Mouse (Mus musculus): ENCODE measurements around the gene Gm14409. TPM values are rescaled to one million over a fixed set of nuclear protein-coding genes. Genes with fewer than 3 reads are reported as not detected.
"Not testable (repeated sequence)": the region's sequence is repeated elsewhere in the genome, so short reads cannot be mapped to it uniquely, and the experiment has no call there.

Gene Gm14409
- polyA plus RNA-seq (2012; rRNA removed) = not detected in 2 replicates

- H3K4me1 ChIP-seq (ENCODE audit: control insufficient read depth, insufficient read depth, low read length); H3K27ac ChIP-seq (ENCODE audit: insufficient read depth, low read length); H3K4me3 ChIP-seq (ENCODE audit: insufficient read depth, low read length): not testable (repeated sequence)
Measured at GRCm38 (mm10) chr2:177266936-177267335, at the start of gene Gm14409. Gene Gm14409 (minus strand): TSS chr2:177267036.

- H3K4me1 ChIP-seq (ENCODE audit: control insufficient read depth, insufficient read depth, low read length) = not testable (repeated sequence)
Measured at GRCm38 (mm10) chr2:177309627-177310026, 42.8 kb upstream of the Gm14409 start.

GRCm38 (mm10) chr2:177304980-177305379 lies 38.1 kb upstream of the Gm14409 start:
- H3K4me3 ChIP-seq (ENCODE audit: insufficient read depth, low read length); H3K27ac ChIP-seq (ENCODE audit: insufficient read depth, low read length); H3K4me1 ChIP-seq (ENCODE audit: control insufficient read depth, insufficient read depth, low read length): not testable (repeated sequence)

More at GRCm38 (mm10) chr2:177309627-177310026, 42.8 kb upstream of the Gm14409 start:
- H3K4me3 ChIP-seq (ENCODE audit: insufficient read depth, low read length); H3K27ac ChIP-seq (ENCODE audit: insufficient read depth, low read length): not testable (repeated sequence)

DNA sequence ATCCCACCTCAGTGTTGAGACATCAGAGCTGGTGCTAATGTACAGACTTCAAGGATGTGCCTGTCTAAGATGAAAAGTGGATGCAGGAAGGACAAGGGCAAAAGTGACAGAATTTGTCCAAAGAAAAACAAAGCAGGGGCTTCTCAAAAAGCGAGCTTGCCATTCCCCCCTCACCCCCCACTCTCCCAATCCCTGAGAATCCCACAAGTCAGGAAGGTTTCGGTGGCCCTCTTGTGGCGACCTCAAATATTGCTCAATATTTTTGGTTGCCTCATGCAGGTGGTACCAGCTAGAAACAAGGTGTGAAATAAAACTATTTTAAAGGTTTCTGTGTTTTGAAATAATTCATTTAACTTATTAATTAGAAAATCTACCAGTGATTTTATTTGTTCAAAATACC lies 16.9 kb upstream of the Gm14409 start:
- not testable (repeated sequence) for H3K4me1 ChIP-seq (ENCODE audit: control insufficient read depth, insufficient read depth, low read length); H3K4me3 ChIP-seq (ENCODE audit: insufficient read depth, low read length); H3K27ac ChIP-seq (ENCODE audit: insufficient read depth, low read length)

DNA sequence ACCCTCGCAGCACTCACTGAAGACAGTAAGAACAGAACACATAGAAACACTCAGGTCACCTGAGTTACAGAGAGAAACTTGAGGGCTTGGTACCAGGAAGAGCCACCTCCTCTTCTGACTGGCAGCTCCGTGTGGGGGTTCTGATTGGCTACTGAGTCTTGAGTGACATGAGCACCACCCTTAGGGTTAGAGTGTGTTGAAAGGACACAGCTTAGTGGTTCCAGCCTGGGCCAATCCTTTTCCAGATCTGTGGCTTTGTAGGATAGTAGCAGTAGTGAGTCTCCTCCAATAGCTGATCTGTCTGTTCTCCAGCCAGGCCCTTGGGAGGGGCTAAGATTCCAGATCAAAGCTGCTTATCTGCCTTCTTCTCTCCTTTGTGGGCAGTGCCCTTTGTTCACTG lies 10.9 kb upstream of the Gm14409 start:
- H3K4me1 ChIP-seq (ENCODE audit: control insufficient read depth, insufficient read depth, low read length); H3K4me3 ChIP-seq (ENCODE audit: insufficient read depth, low read length); H3K27ac ChIP-seq (ENCODE audit: insufficient read depth, low read length): not testable (repeated sequence)

GRCm38 (mm10) chr2:177272237-177272636 lies 5.4 kb upstream of the Gm14409 start:
- H3K4me3 ChIP-seq (ENCODE audit: insufficient read depth, low read length); H3K27ac ChIP-seq (ENCODE audit: insufficient read depth, low read length); H3K4me1 ChIP-seq (ENCODE audit: control insufficient read depth, insufficient read depth, low read length): not testable (repeated sequence)

GRCm38 (mm10) chr2:177247449-177247848 lies 19.4 kb downstream of the Gm14409 start:
- not testable (repeated sequence) for H3K4me1 ChIP-seq (ENCODE audit: control insufficient read depth, insufficient read depth, low read length)

GRCm38 (mm10) chr2:177230461-177230860 lies 36.4 kb downstream of the Gm14409 start:
- H3K4me3 ChIP-seq (ENCODE audit: insufficient read depth, low read length); H3K27ac ChIP-seq (ENCODE audit: insufficient read depth, low read length); H3K4me1 ChIP-seq (ENCODE audit: control insufficient read depth, insufficient read depth, low read length): not testable (repeated sequence)

More at GRCm38 (mm10) chr2:177247449-177247848, 19.4 kb downstream of the Gm14409 start:
- not testable (repeated sequence) for H3K27ac ChIP-seq (ENCODE audit: insufficient read depth, low read length); H3K4me3 ChIP-seq (ENCODE audit: insufficient read depth, low read length)

Other genes starting within 250 kb of the Gm14409 start
- not detected in 2 replicates for gene Gm14401, start 192.7 kb downstream of the Gm14409 start, polyA plus RNA-seq (2012; rRNA removed)
- gene Gm14410, start 60.6 kb downstream of the Gm14409 start, polyA plus RNA-seq (2012; rRNA removed) = 53.6 and 63.5 TPM in 2 replicates
- 4.2 and 5.2 TPM in 2 replicates for gene Gm14412, start 57.3 kb upstream of the Gm14409 start, polyA plus RNA-seq (2012; rRNA removed)
- 10.8 and 11.8 TPM in 2 replicates for gene Gm14418, start 131.3 kb upstream of the Gm14409 start, polyA plus RNA-seq (2012; rRNA removed)
- gene Zfp970, start 197.7 kb upstream of the Gm14409 start, polyA plus RNA-seq (2012; rRNA removed) = 18.6 and 21.1 TPM in 2 replicates
- gene Gm14403, start 231.2 kb upstream of the Gm14409 start, polyA plus RNA-seq (2012; rRNA removed) = 8.2 and 9.5 TPM in 2 replicates

All from cortical plate, adult 2 months (tissue).